Mouse (Mus musculus): ENCODE measurements around the gene Zfp691.

GRCm38 (mm10) chr4:119198105-119198504 lies 24.1 kb upstream of the Zfp691 start:
- TF ChIP-seq CTCF (IDR thresholded peaks at IDR 0.05; ENCODE audit: low read depth) (no peak), EP300 (IDR thresholded peaks at IDR 0.05; ENCODE audit: low read depth) (no peak)

Measured in liver, embryonic 14.5 days (tissue).